Mouse (Mus musculus) limb, embryonic 11.5 days (tissue): ENCODE measurements around the gene Baiap2l1. TPM values are rescaled to one million over a fixed set of nuclear protein-coding genes. Genes with fewer than 3 reads are reported as not detected.

Experiments used
- ATAC-seq: fragments of 200-750 bp; cut with Nextera tagmentation; 2 replicates; pipeline ENCODE4 v1.8.0; 2017; ENCODE audit warnings: low read depth; ENCODE audit not compliant: insufficient number of reproducible peaks, low FRiP score, low TSS enrichment
- DNase-seq: peaks from one replicate; pipeline ENCODE4 v3.0.0-alpha.2; 2015; ENCODE audit warnings: low spot score
- H3K27ac ChIP-seq: fragments of 300-500 bp; sonication (generic); replicated peaks from 2 replicates; pipeline ENCODE4 v1.5.1; 2014; ENCODE audit warnings: low read depth, mild to moderate bottlenecking, low read length
- H3K27me3 ChIP-seq: fragments of 300-500 bp; sonication (generic); 2 replicates; pipeline ENCODE4 v1.6.1; 2014; ENCODE audit warnings: mild to moderate bottlenecking, low read length, mixed read lengths; ENCODE audit not compliant: control insufficient read depth, insufficient read depth
- H3K36me3 ChIP-seq: fragments of 300-500 bp; sonication (generic); 2 replicates; pipeline ENCODE4 v1.6.1; 2014; ENCODE audit warnings: mild to moderate bottlenecking, low read length, moderate library complexity, mixed read lengths; ENCODE audit not compliant: control insufficient read depth, insufficient read depth
- H3K4me1 ChIP-seq: fragments of 300-500 bp; sonication (generic); 2 replicates; pipeline ENCODE4 v1.6.1; 2014; ENCODE audit warnings: low read length, mixed read lengths; ENCODE audit not compliant: control insufficient read depth, insufficient read depth
- H3K4me2 ChIP-seq: fragments of 300-500 bp; sonication (generic); 2 replicates; pipeline ENCODE4 v1.6.1; 2014; ENCODE audit warnings: low read depth, mild to moderate bottlenecking, moderate library complexity; ENCODE audit not compliant: severe bottlenecking
- H3K4me3 ChIP-seq: fragments of 300-500 bp; sonication (generic); 2 replicates; pipeline ENCODE4 v1.5.1; 2014; ENCODE audit warnings: low read depth, low read length
- H3K9ac ChIP-seq: fragments of 300-500 bp; sonication (generic); 2 replicates; pipeline ENCODE4 v1.6.1; 2014; ENCODE audit warnings: mild to moderate bottlenecking, low read length
- H3K9me3 ChIP-seq: fragments of 300-500 bp; sonication (generic); 2 replicates; pipeline ENCODE4 v1.6.1; 2016; ENCODE audit warnings: low read length; ENCODE audit not compliant: control insufficient read depth
- WGBS: fragments of 180-500 bp; shearing (Covaris S2); extraction: QIAGEN DNeasy Blood & Tissue Kit; methylation state at CpG from one replicate; pipeline ENCODE4 v1.1.7; 2014; 5-methylcytosine and 5-hydroxymethylcytosine counted together
- polyA plus RNA-seq: library from polyadenylated mRNA; unstranded; fragments of >200 nt; fragmentation: Nextera tagmentation; extraction: Ambion mirVana; gene quantifications from 2 replicates; pipeline ENCODE4 v1.2.1, GENCODE M21; 2014

The Baiap2l1 gene
- polyA plus RNA-seq, 1 experiment from 2014 or later, result 4.0 TPM

- H3K9me3 ChIP-seq, result no peaks in the 10 kb centered on the region
- H3K36me3 ChIP-seq, result no peaks in the 10 kb centered on the region
- WGBS, result 9% methylated on average over 9 of the region's 10 CpGs
- no peak overlapping the region for H3K27ac ChIP-seq
- H3K4me1 ChIP-seq, result no peaks in the 10 kb centered on the region
- ATAC-seq (no peak), DNase-seq (no peak)
- H3K4me3 ChIP-seq, result peak overlapping the region; percentile 50
- H3K4me2 ChIP-seq, result peak overlapping the region; percentile 73
- no peak overlapping the region for H3K9ac ChIP-seq
- no peaks in the 10 kb centered on the region for H3K27me3 ChIP-seq
Observed at GRCm38 (mm10) chr5:144358592-144358917, 643 bp upstream of the Baiap2l1 start.

GRCm38 (mm10) chr5:144357551-144357880 lies 396 bp downstream of the Baiap2l1 start:
- under 1% methylated on average over 27 of the region's 27 CpGs for WGBS
- Histone ChIP-seq H3K4me1 (no peaks in the 10 kb centered on the region), H3K9ac (peak overlapping the region; percentile 27; the same call in 1 of the 2 replicates), H3K36me3 (no peaks in the 10 kb centered on the region), H3K27ac (no peak overlapping the region), H3K27me3 (no peaks in the 10 kb centered on the region), H3K9me3 (no peaks in the 10 kb centered on the region), H3K4me3 (peak overlapping the region; percentile 50), H3K4me2 (peak overlapping the region; percentile 73)
- ATAC-seq (0 out of 2 replicates have a peak, but pooled peaks have one; percentile 1), DNase-seq (no peak)

GRCm38 (mm10) chr5:144356776-144357455 lies 996 bp downstream of the Baiap2l1 start:
- ATAC-seq, result no peak
- peak overlapping the region; percentile 27; the same call in 1 of the 2 replicates for H3K9ac ChIP-seq
- DNase-seq, result no peak

GRCm38 (mm10) chr5:144352250-144353047 lies 5.5 kb downstream of the Baiap2l1 start:
- no peaks in the 10 kb centered on the region for H3K4me1 ChIP-seq

More at GRCm38 (mm10) chr5:144356776-144357455, 996 bp downstream of the Baiap2l1 start:
- Histone ChIP-seq H3K4me2 (peak overlapping the region; percentile 73), H3K36me3 (no peaks in the 10 kb centered on the region), H3K27me3 (no peaks in the 10 kb centered on the region), H3K4me1 (no peaks in the 10 kb centered on the region), H3K4me3 (peak overlapping the region; percentile 50), H3K9me3 (no peaks in the 10 kb centered on the region), H3K27ac (no peak overlapping the region)
- 11% methylated on average over 17 of the region's 17 CpGs for WGBS

GRCm38 (mm10) chr5:144351185-144351584 lies 6.7 kb downstream of the Baiap2l1 start:
- H3K27me3 ChIP-seq, result no peaks in the 10 kb centered on the region
- H3K4me3 ChIP-seq, result no peak overlapping the region
- no peak overlapping the region for H3K4me2 ChIP-seq
- DNase-seq (no peak), ATAC-seq (no peak)
- no peaks in the 10 kb centered on the region for H3K4me1 ChIP-seq
- H3K9me3 ChIP-seq, result no peaks in the 10 kb centered on the region
- no peak overlapping the region for H3K27ac ChIP-seq
- no peaks in the 10 kb centered on the region for H3K36me3 ChIP-seq
- WGBS, result 28% methylated on average over 8 of the region's 8 CpGs
- H3K9ac ChIP-seq, result no peak overlapping the region

More at GRCm38 (mm10) chr5:144352250-144353047, 5.5 kb downstream of the Baiap2l1 start:
- Histone ChIP-seq H3K27me3 (no peaks in the 10 kb centered on the region), H3K27ac (no peak overlapping the region), H3K36me3 (no peaks in the 10 kb centered on the region), H3K9ac (no peak overlapping the region), H3K9me3 (no peaks in the 10 kb centered on the region), H3K4me3 (no peak overlapping the region), H3K4me2 (no peak overlapping the region)
- ATAC-seq (no peak), DNase-seq (no peak)
- WGBS, result 87% methylated on average over 9 of the region's 9 CpGs

- Histone ChIP-seq H3K27me3 (no peaks in the 10 kb centered on the region), H3K4me2 (no peak overlapping the region), H3K4me1 (no peaks in the 10 kb centered on the region), H3K9ac (no peak overlapping the region), H3K36me3 (no peaks in the 10 kb centered on the region), H3K9me3 (no peaks in the 10 kb centered on the region), H3K4me3 (no peak overlapping the region), H3K27ac (no peak overlapping the region)
- DNase-seq (no peak), ATAC-seq (no peak)
- 88% methylated on average over 6 of the region's 6 CpGs for WGBS
Observed at GRCm38 (mm10) chr5:144344592-144344991, 13.3 kb downstream of the Baiap2l1 start.

- 83% methylated on average over 1 of the region's 1 CpGs for WGBS
- Histone ChIP-seq H3K36me3 (no peaks in the 10 kb centered on the region), H3K4me3 (no peak overlapping the region), H3K27ac (no peak overlapping the region), H3K9me3 (no peaks in the 10 kb centered on the region), H3K27me3 (no peaks in the 10 kb centered on the region), H3K9ac (no peak overlapping the region), H3K4me2 (no peak overlapping the region), H3K4me1 (no peaks in the 10 kb centered on the region)
- DNase-seq, result no peak
- ATAC-seq, result no peak
Observed at GRCm38 (mm10) chr5:144341085-144341484, 16.8 kb downstream of the Baiap2l1 start.

- Histone ChIP-seq H3K9me3 (no peaks in the 10 kb centered on the region), H3K4me3 (no peak overlapping the region), H3K27me3 (no peaks in the 10 kb centered on the region), H3K4me2 (no peak overlapping the region), H3K9ac (no peak overlapping the region), H3K27ac (no peak overlapping the region), H3K36me3 (no peaks in the 10 kb centered on the region), H3K4me1 (no peaks in the 10 kb centered on the region)
- 67% methylated on average over 1 of the region's 1 CpGs for WGBS
- DNase-seq (no peak), ATAC-seq (no peak)
Observed at GRCm38 (mm10) chr5:144338787-144339186, 19.1 kb downstream of the Baiap2l1 start.
